Mouse (Mus musculus) lung, embryonic 15.5 days (tissue): ENCODE results near the gene Fcho1. TPM values are rescaled to one million over a fixed set of nuclear protein-coding genes. Genes with fewer than 3 reads are reported as not detected.
"Not testable (repeated sequence)": the region's sequence is repeated elsewhere in the genome, so short reads cannot be mapped to it uniquely, and the experiment has no call there.

ENCODE experiments used
- ATAC-seq: fragments of 200-750 bp; cut with Nextera tagmentation; 2 replicates; pipeline ENCODE4 v1.8.0; 2017; ENCODE audit warnings: moderate number of reproducible peaks, borderline replicate concordance; ENCODE audit not compliant: low FRiP score, low TSS enrichment; ENCODE audit errors: extremely low read depth
- H3K27ac ChIP-seq: fragments of 300-500 bp; sonication (generic); 2 replicates; pipeline ENCODE4 v1.5.1; 2015; ENCODE audit warnings: moderate library complexity, mild to moderate bottlenecking, inconsistent platforms
- H3K27me3 ChIP-seq: fragments of 300-500 bp; sonication (generic); 2 replicates; pipeline ENCODE4 v1.6.1; 2015; ENCODE audit warnings: inconsistent platforms
- H3K36me3 ChIP-seq: fragments of 300-500 bp; sonication (generic); 2 replicates; pipeline ENCODE4 v1.6.1; 2015; ENCODE audit warnings: inconsistent platforms
- H3K4me1 ChIP-seq: fragments of 300-500 bp; sonication (generic); 2 replicates; pipeline ENCODE4 v1.6.1; 2015; ENCODE audit warnings: inconsistent platforms
- H3K4me2 ChIP-seq: fragments of 300-500 bp; sonication (generic); 2 replicates; pipeline ENCODE4 v1.6.1; 2015; ENCODE audit warnings: inconsistent platforms, mild to moderate bottlenecking, moderate library complexity
- H3K4me3 ChIP-seq: fragments of 300-500 bp; sonication (generic); 2 replicates; pipeline ENCODE4 v1.5.1; 2015; ENCODE audit warnings: mild to moderate bottlenecking, inconsistent platforms
- H3K9ac ChIP-seq: fragments of 300-500 bp; sonication (generic); 2 replicates; pipeline ENCODE4 v1.6.1; 2015; ENCODE audit warnings: inconsistent platforms
- H3K9me3 ChIP-seq: fragments of 300-500 bp; sonication (generic); 2 replicates; pipeline ENCODE4 v1.6.1; 2016; ENCODE audit warnings: inconsistent platforms
- WGBS: fragments of 180-500 bp; shearing (Covaris S2); methylation state at CpG from one replicate; pipeline ENCODE4 v1.1.7; 2015; 5-methylcytosine and 5-hydroxymethylcytosine counted together
- polyA plus RNA-seq: library from polyadenylated mRNA; unstranded; fragments of >200 nt; fragmentation: Nextera tagmentation; extraction: Ambion mirVana; gene quantifications from 2 replicates; pipeline ENCODE4 v1.2.1, GENCODE M21; 2015

Fcho1 gene
- polyA plus RNA-seq, 1 experiment from 2014 or later, result 7.6 TPM

- not testable (repeated sequence) for H3K9me3 ChIP-seq, ATAC-seq, H3K4me2 ChIP-seq, H3K4me3 ChIP-seq, H3K36me3 ChIP-seq, H3K27ac ChIP-seq, H3K9ac ChIP-seq
- WGBS, result 62% methylated on average over 12 of the region's 12 CpGs
- H3K4me1 ChIP-seq, result peaks cover 10% of the 10 kb centered on the region
- H3K27me3 ChIP-seq, result peaks cover 73% of the 10 kb centered on the region
These were observed 30.1 kb downstream of the Fcho1 start for GRCm38 (mm10) chr8:71695456-71695855.

DNA sequence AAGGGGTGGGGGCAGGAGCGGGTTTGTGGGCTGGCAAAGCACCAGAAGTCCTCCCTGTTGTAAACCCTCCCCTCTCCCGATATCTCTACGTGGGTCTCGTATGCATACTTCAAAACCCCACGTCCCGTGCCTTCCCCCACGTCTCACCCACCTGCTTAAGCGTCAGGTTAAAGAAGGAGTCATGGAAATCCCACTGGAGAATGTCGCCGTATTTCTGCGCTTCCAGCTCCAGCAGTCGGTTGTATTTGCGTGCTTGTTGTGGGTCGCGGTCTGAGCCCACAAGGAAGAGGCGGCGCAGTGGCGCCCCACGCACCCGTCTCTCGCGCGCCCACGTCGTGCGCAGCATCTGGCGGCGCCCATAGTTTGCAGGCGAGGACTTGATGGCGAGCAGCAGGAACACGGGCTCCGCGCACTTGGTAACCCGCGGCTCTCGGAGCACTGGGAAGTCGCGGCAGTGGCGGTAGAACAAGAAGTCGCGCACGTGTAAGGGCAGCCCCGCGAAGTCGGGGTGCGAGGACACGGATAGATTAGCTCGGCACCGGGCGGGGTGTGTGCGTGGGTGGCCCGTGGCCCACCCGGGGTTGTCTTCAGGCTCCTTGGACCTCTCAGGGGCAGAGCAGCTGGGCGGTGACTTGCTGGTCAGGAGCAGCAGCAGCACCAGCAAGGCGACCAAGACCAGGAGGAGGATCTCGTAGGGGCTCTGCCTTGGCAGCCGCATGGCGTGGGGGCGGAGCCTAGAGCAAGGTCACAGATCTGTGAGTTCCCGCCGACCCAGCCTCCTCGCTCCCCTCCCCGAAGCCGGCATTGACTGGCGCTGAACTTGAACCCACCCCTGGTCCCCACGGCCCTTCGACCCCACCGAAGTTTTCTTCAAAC is 32.1 kb downstream of the Fcho1 start:
- ATAC-seq, result no peak

DNA sequence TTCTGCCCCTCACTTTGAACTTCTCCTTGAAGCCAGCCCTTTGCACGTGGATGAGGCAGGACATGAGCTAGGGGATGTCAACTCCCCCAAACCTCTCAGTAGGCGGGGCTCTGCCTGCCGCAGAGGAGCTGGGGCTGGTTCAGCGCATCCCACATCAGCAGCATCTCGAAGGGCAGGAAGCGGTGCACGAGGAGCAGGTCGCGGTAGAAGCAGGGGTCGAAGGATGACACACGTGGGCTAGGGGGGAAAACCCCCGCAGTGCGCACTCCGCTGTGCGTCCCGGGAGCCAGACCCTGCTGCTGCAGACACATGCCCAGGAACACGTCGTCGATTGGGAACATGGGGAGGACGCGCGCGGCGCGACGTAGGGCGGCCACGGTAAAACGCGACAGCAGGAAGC is 33.0 kb downstream of the Fcho1 start:
- 6% methylated on average over 30 of the region's 30 CpGs for WGBS

More for the DNA sequence above, 32.1 kb downstream of the Fcho1 start:
- H3K4me1 ChIP-seq, result peaks cover 9% of the 10 kb centered on the region; the same call in 1 of the 2 replicates
- no peak overlapping the region for H3K27ac ChIP-seq
- WGBS, result 9% methylated on average over 68 of the region's 68 CpGs
- H3K9ac ChIP-seq, result no peak overlapping the region
- peak overlapping the region; percentile 17; the same call in 1 of the 2 replicates for H3K4me2 ChIP-seq
- peaks cover 84% of the 10 kb centered on the region for H3K27me3 ChIP-seq
- no peaks in the 10 kb centered on the region for H3K36me3 ChIP-seq
- H3K9me3 ChIP-seq, result no peaks in the 10 kb centered on the region
- peak overlapping the region; percentile 17 for H3K4me3 ChIP-seq

DNA sequence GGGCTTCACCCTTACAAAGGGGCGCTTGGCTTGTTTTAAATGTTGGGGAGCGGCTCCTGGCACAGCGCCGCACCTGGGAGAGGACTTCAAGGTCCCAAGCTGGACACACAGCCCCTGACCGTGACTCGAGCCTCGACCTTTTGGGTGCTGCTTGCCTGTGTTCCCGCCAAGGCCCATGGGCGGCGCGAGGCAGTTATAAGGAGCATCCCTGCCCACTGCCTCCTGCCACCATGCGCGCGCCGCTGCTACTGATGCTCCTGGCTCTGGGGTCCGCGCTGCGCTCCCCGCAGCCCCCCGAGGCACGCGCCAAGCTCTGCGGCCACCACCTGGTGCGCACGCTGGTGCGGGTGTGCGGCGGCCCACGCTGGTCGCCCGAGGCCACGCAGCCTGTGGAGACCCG is 36.5 kb downstream of the Fcho1 start, which contains the start of gene Insl3:
Insl3 (plus strand) TSS at position 187 of the 400 bp plus-strand sequence.
- Histone ChIP-seq H3K9me3 (no peaks in the 10 kb centered on the region), H3K36me3 (no peaks in the 10 kb centered on the region), H3K4me1 (peaks cover 26% of the 10 kb centered on the region), H3K9ac (no peak within 1 kb of the TSS), H3K4me2 (no peak within 1 kb of the TSS), H3K27ac (no peak within 1 kb of the TSS), H3K4me3 (no peak within 1 kb of the TSS), H3K27me3 (peaks cover 100% of the 10 kb centered on the region)
- ATAC-seq, result no peak
- 11% methylated on average over 33 of the region's 33 CpGs for WGBS

More for the DNA sequence above, 33.0 kb downstream of the Fcho1 start:
- Histone ChIP-seq H3K4me2 (no peak overlapping the region), H3K9ac (no peak overlapping the region), H3K36me3 (no peaks in the 10 kb centered on the region), H3K27ac (no peak overlapping the region), H3K4me3 (no peak overlapping the region), H3K27me3 (peaks cover 93% of the 10 kb centered on the region), H3K9me3 (no peaks in the 10 kb centered on the region), H3K4me1 (peaks cover 9% of the 10 kb centered on the region; the same call in 1 of the 2 replicates)
- ATAC-seq, result no peak

DNA sequence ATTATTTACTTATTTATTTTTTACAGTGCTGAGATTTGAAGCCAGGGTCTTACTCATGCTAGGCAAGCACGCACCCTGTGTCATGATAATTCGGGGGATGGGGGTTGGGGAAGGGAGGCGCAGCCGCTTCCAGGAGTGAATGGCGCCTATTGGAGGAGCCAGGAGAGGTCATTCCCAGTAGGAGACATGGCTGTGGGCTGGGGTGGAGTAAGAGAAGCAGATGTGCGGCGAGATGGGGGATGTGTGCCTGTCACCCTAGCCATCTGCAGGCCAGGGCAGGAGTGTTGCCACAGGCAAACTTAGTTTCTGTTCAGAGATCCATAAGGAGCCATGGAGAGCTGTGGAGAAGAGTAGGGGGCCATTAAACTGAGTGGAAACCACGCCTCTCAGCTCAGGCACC is 37.9 kb downstream of the Fcho1 start:
- Histone ChIP-seq H3K4me2 (no peak overlapping the region), H3K9me3 (no peaks in the 10 kb centered on the region), H3K9ac (no peak overlapping the region), H3K27me3 (peaks cover 100% of the 10 kb centered on the region), H3K36me3 (no peaks in the 10 kb centered on the region), H3K27ac (no peak overlapping the region), H3K4me1 (peaks cover 17% of the 10 kb centered on the region), H3K4me3 (no peak overlapping the region)
- WGBS, result 10% methylated on average over 8 of the region's 8 CpGs
- ATAC-seq, result no peak

DNA sequence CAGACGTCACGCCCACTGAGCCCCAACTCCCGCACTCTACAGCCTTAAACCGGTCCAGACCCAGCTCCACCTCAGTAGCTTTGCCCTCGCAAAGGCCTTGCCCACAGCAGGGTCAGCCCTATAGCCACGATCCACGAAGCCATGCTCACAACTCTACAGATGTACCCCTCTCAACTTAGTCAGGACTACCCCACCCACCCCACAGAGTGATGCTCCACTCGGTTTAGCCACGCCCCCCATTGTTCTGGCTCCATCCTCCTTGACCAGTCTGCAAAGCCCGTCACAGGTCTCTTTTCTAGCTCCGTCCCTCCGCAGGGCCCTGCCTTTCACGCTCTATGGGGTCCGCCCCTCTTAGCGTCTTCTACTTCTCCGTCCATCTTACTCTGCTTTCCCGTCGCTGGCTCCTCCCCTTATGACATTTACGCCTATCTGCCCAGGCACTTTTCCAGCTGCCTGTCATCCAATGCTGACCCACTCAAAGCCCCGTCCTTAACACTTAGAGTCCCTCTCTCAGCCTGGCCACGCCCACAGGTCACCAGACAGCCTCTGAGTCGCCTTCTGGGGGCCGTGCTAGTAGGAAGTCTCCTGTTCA is 39.3 kb downstream of the Fcho1 start:
- 4% methylated on average over 23 of the region's 23 CpGs for WGBS
- Histone ChIP-seq H3K27ac (no peak overlapping the region), H3K9me3 (no peaks in the 10 kb centered on the region), H3K9ac (no peak overlapping the region), H3K27me3 (peaks cover 100% of the 10 kb centered on the region), H3K4me3 (peak overlapping the region; percentile 20), H3K4me1 (peaks cover 17% of the 10 kb centered on the region), H3K36me3 (no peaks in the 10 kb centered on the region), H3K4me2 (peak overlapping the region; percentile 50)
- ATAC-seq, result peak; percentile 44

DNA sequence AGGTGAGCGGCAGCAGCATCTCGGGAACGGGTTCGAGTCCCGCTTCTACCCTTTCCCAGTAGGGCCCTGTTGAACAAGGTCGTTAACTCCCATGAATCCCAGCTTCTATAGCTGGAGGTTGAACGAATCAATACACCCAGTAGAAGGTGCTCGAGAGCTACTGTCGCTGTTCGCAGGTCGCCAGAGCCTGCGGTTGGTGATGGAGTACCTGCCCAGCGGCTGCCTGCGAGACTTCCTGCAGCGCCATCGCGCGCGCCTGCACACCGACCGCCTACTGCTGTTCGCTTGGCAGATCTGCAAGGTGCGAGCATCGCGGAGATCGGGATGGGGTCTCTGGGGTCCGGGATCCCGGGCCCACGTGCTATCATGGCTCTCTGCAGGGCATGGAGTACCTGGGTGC is 39.9 kb downstream of the Fcho1 start:
- WGBS, result 7% methylated on average over 29 of the region's 29 CpGs
- H3K27ac ChIP-seq, result no peak overlapping the region
- ATAC-seq, result 0 out of 2 replicates have a peak, but pooled peaks have one; percentile 0

GRCm38 (mm10) chr8:71684701-71685100 is 40.8 kb downstream of the Fcho1 start:
- no peak overlapping the region for H3K4me3 ChIP-seq
- no peak for ATAC-seq
- peaks cover 27% of the 10 kb centered on the region for H3K4me1 ChIP-seq
- WGBS, result 26% methylated on average over 10 of the region's 10 CpGs
- no peaks in the 10 kb centered on the region for H3K36me3 ChIP-seq
- no peak overlapping the region for H3K9ac ChIP-seq
- H3K4me2 ChIP-seq, result no peak overlapping the region
- no peak overlapping the region for H3K27ac ChIP-seq
- H3K27me3 ChIP-seq, result peaks cover 100% of the 10 kb centered on the region
- H3K9me3 ChIP-seq, result no peaks in the 10 kb centered on the region

More for the DNA sequence above, 39.9 kb downstream of the Fcho1 start:
- Histone ChIP-seq H3K4me1 (peaks cover 18% of the 10 kb centered on the region), H3K4me3 (peak overlapping the region; percentile 20; the same call in 1 of the 2 replicates), H3K9ac (no peak overlapping the region), H3K27me3 (peaks cover 100% of the 10 kb centered on the region), H3K4me2 (peak overlapping the region; percentile 50), H3K9me3 (no peaks in the 10 kb centered on the region), H3K36me3 (no peaks in the 10 kb centered on the region)

GRCm38 (mm10) chr8:71682832-71683231 is 42.7 kb downstream of the Fcho1 start:
- Histone ChIP-seq H3K4me2 (no peak overlapping the region), H3K4me3 (no peak overlapping the region), H3K9ac (no peak overlapping the region), H3K27ac (no peak overlapping the region), H3K36me3 (no peaks in the 10 kb centered on the region), H3K9me3 (no peaks in the 10 kb centered on the region), H3K4me1 (peaks cover 34% of the 10 kb centered on the region), H3K27me3 (peaks cover 100% of the 10 kb centered on the region)
- no peak for ATAC-seq
- WGBS, result 79% methylated on average over 12 of the region's 12 CpGs

- Histone ChIP-seq H3K27ac (no peak overlapping the region), H3K9ac (no peak overlapping the region), H3K4me3 (no peak overlapping the region), H3K4me2 (no peak overlapping the region), H3K4me1 (peaks cover 29% of the 10 kb centered on the region), H3K27me3 (peaks cover 89% of the 10 kb centered on the region), H3K9me3 (no peaks in the 10 kb centered on the region), H3K36me3 (no peaks in the 10 kb centered on the region)
- 18% methylated on average over 18 of the region's 18 CpGs for WGBS
- ATAC-seq, result no peak
These were observed 44.1 kb downstream of the Fcho1 start for GRCm38 (mm10) chr8:71681369-71681915.

GRCm38 (mm10) chr8:71680471-71680870 is 45.0 kb downstream of the Fcho1 start:
- ATAC-seq, result no peak
- WGBS, result 14% methylated on average over 21 of the region's 21 CpGs
- no peak overlapping the region for H3K9ac ChIP-seq
- 0 out of 2 replicates have a peak overlapping the region, but pooled peaks have one; percentile 16 for H3K4me2 ChIP-seq
- no peak overlapping the region for H3K27ac ChIP-seq
- H3K27me3 ChIP-seq, result peaks cover 79% of the 10 kb centered on the region
- H3K9me3 ChIP-seq, result no peaks in the 10 kb centered on the region
- no peak overlapping the region for H3K4me3 ChIP-seq
- H3K4me1 ChIP-seq, result peaks cover 26% of the 10 kb centered on the region
- H3K36me3 ChIP-seq, result no peaks in the 10 kb centered on the region
